Mouse (Mus musculus) embryo, embryonic 10 days (tissue): ENCODE data around the gene Cfap97d1.
"Not testable (repeated sequence)": the region's sequence is repeated elsewhere in the genome, so short reads cannot be mapped to it uniquely, and the experiment has no call there.

Experiments
- DNase-seq: peaks from one replicate; pipeline ENCODE4 v3.0.0-alpha.2; 2015; ENCODE audit warnings: low spot score

Cfap97d1 gene

GRCm38 (mm10) chr11:101974181-101974580 is 9.9 kb upstream of the Cfap97d1 start:
- no peak for DNase-seq

DNA sequence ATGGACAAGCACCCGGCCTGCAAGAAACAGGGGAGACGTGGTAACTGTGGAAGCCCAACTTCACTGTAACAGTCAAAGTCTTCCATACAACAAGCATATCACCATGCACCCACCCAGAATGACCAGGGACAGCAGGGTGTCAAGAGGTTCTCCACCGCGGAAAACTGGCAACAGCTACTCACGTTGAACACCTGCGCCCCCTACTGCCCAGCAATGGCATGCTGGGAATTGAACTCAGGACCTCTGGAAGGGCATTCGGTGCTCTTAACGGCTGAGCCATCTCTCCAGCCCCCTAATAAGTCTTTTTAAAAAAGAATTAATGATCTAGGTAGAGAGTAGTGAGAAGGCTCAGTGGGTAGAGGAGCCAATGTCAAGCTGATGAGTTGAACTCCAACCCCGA is 9.2 kb upstream of the Cfap97d1 start:
- peak; percentile 58 for DNase-seq

DNA sequence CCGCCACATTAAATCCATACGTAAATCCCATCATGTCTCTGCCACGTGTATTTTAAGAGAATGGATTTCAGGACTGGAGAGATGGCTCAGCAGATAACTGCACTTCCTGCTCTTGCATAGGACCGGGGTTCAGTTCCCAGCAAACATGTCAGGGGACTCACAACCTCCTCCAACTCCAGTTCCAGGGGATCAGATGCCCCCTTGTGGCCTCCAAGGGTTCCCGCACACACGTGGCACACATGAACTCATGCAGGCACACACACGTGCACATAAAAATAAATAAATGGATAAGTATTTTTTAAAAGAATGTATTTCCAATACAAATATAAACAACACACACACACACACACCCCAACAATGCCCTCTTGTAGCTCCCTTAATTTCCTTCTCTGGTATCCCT is 7.1 kb upstream of the Cfap97d1 start:
- no peak for DNase-seq

GRCm38 (mm10) chr11:101979140-101979539 is 4.9 kb upstream of the Cfap97d1 start:
- DNase-seq, result no peak

DNA sequence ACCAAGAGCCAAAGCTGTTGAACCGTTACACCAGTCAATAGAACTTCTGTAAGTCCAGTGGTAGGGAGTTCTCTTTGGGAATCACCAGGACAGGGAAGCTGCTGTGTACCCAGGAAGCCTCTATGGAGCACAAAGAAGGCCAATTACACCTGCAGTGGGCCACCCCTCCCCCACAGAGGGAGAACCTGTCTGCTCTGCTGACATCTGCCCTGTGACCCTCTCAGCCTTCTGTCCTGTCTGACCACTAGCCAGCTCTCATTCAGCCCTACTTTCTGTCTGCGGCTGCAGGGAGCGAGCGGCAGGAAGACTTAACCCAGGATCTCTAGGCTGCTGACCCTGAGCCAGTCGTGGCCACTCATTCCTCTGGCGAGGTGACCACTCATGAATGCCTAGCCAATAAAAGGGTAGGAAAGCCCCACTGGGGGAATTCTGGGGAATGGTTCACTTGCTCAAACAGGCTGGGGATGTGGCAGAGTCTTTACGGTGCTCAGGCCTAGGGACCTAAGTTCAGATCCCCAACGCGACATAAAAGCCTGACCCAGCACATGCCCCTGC is 3.4 kb upstream of the Cfap97d1 start:
- no peak for DNase-seq

- DNase-seq, result no peak
Measured at GRCm38 (mm10) chr11:101981850-101982249, 2.2 kb upstream of the Cfap97d1 start.

- no peak for DNase-seq
Measured at GRCm38 (mm10) chr11:101982981-101983411, 1.1 kb upstream of the Cfap97d1 start.

DNA sequence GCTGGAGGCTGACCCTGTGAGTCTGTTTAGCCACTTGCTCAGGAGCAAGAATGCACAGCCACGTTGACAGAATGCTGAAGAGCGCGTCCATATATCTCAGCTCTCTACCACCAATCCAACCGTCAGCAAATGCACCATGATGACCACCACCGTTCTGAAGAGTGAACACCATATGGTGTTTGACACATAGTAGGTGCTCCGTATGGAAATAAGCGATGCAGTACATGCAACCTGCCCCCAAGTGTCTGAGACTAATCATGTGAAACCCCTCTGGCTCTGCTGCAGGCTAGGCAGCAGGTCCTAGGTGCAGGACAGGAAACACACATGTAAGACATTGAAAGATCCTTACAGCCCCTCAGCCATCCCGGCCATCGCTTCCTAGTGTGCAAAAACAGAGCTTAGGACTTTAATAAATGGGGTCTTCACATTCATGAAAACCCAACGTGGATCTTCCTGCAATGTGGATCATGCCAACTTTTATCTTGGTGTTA is 603 bp upstream of the Cfap97d1 start:
- DNase-seq, result no peak

GRCm38 (mm10) chr11:101985450-101985849 is 1.4 kb downstream of the Cfap97d1 start:
- not testable (repeated sequence) for DNase-seq

- DNase-seq, result peak; percentile 96
Measured at GRCm38 (mm10) chr11:101985990-101986389, 1.9 kb downstream of the Cfap97d1 start.

DNA sequence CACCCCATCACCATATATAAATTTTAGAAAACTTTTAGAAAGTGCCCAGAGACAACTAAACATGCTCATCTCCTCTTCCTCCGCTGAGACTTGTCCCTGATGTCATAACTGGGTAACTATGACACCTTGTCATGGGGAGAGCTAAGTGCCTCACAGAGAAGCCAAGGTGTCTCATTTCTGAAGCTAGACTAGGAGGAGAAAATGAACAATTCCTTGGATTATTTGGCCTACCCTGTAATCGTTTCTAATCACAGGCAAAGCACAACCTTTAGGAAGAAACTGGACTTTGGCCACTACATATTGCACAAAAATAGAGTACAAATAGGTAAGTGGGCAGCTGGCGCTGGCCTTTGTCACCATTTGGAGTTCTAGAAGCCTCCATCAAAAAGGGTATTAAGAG is 2.8 kb downstream of the Cfap97d1 start, which contains the start of gene Dusp3:
TSS of gene Dusp3 (minus strand) at position 101 of the 400 bp plus-strand sequence.
- no peak for DNase-seq

GRCm38 (mm10) chr11:101990244-101990643 is 6.2 kb downstream of the Cfap97d1 start:
- no peak for DNase-seq

DNA sequence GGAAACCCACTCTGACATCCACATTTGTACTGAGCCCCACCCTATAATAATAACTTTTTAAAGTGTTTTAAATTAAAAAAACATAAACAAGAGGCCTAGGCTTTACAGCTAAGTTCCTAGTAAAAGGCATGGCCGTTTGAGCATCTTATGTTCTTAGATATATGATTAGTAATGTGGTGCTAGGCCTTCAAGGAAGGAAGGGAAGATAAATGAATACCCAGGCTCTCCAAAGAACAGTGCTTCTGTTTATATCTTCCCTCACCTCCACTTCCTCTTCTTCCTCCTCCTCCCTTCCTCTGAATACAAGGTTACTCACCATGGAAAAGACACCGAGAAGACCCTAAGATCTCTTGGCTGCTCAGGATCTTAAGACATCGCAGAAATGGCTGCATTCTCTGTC is 7.7 kb downstream of the Cfap97d1 start:
- no peak for DNase-seq

DNA sequence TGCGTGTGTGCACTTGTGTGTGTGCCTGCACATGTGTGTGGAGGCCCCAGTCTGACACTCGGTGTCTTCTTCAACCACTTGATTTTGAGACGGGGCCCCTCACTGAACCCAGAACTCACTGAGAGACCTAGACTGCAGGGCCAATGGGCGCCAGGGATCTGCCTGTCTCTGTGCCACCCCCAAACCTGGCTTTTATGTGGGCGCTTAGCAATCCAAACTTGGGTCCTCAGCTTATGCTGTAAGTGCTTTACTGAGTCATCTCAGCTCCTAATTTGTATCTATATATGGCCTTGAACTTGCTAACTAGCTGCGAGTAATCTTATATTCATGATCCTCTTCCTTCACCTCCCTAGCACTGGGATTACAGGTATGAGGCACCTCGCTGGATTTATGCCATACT is 8.3 kb downstream of the Cfap97d1 start:
- no peak for DNase-seq

GRCm38 (mm10) chr11:101994100-101994499 is 10.0 kb downstream of the Cfap97d1 start:
- no peak for DNase-seq

DNA sequence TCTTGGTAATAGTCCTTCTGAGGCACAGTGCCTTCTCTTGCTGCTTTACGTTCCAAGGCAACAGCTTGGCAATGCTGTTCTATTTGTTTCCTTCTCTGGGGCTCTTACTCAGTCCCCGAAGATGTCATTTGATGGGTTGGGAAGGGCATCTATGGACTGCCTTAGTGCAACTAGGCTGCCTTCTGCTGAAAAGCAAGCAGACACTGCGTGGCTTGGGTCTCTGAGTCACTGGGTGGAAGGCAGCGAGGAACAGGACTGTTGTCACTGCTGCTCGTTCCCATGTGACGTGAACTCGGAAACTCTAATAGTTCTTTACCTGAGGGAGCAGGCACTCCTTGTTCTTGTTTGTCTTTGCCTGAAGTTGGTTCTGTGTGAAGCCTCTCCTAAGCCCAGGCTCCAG is 11.9 kb downstream of the Cfap97d1 start:
- DNase-seq, result no peak

- no peak for DNase-seq
Measured at GRCm38 (mm10) chr11:101998258-101998657, 14.2 kb downstream of the Cfap97d1 start.

DNA sequence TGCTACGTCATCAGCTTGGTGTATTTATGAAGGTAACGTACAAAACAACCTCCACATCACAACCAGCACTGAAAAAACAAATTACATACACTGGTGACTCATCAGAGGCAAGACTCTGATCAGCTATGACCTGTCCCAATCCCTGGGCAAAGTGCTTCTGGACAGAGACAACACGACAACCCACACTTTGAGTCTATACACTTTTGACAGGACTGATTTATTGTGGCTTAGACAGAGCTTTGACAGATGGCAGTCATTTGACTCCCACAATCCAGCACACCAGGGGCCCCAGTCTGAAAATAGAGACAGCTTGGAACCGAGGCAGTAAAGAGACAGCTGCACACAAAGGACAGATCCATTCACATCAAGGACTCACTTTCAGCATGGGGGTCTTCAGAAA is 15.4 kb downstream of the Cfap97d1 start:
- peak; percentile 38 for DNase-seq

DNA sequence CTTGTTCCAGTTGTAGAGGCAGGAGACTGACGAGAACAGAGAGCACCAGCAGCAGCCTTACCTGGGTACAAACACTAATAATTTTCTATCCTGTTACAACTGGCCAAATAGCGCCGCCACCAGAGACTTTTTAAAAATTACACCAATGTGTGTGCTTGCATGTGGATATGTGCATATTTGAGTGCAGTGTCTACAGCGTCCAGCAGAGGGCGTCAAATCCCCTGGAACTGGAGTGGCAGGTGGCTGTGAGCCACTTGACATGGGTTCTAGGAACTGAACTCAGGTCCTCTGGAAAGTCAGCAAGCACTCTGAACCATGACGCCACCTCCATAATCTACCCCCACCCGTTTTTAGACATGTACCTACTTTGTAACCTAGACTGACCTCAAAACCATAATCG is 20.2 kb downstream of the Cfap97d1 start:
- no peak for DNase-seq

DNA sequence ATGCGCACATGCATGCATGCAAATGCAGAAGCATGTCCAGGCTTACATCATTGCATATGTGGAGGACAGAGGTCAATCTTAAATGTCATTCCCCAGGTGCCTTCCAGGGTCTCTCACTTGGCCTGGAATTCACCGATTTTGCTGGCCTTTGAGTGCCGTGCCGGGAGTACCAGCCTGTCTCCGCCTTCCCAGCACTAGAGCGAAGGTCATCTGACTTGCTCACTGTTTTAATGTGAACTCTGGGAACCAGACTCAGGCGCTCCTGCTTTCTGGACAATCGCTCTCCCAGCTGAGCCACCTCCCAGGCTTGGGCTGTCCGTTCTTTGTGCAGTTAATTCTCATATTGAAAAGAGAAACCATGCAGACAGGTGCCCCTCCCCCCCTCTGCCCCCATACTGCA is 22.2 kb downstream of the Cfap97d1 start:
- DNase-seq, result no peak

- DNase-seq, result no peak
Measured at GRCm38 (mm10) chr11:102006688-102007087, 22.6 kb downstream of the Cfap97d1 start.

DNA sequence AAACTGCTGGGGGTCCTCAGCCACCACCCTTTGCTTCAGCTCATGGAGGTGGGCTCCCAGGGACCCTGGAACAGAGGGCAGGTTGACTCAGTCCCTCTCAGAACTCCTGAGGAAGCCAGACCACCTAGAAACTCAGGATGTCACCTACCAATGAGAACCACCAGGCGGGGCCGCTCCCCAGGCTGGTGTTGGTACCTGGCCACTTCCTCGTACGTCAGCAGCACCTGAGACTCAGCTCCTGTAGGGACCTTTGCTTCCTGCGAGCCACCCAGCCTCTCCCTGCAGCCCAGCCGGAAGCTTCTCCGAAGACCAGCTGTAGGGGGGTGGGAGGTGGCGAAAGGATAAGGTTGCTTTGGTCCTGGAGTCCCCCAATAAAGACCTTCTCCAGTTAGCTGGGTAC is 24.3 kb downstream of the Cfap97d1 start:
- DNase-seq, result no peak

DNA sequence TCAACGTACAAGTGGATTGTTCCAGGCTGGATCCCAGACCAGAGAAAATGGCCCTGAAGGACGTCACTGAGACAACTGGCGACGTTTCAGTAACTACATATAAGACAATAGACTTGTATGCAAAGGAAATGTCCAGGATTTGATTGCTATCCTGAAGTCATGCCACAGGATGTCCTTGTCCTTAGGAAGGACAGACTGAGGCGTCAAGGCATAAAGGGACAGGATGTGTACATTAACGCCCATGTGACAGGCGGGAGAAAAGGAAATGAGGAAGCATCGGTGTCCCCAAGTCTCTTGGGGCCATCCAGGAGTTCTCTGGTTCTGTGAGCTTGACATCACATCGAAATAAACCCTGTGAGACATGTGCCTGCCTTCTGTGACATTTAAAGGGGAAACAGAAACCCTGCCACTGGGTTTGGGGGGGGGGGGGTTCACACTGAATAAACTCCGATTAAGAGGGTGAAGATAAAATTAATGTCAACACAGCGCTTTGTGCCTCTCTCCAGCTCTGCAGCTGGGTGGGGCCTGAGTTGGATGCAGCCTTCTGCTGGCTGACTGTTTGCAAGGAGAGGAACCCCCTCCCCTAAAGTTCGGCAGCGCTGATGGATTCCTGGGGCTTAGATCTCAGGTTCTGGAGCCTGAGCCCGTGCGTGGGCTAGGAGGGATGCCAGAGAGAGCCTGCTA is 25.0 kb downstream of the Cfap97d1 start:
- no peak for DNase-seq

GRCm38 (mm10) chr11:102010140-102010539 is 26.1 kb downstream of the Cfap97d1 start:
- DNase-seq, result peak; percentile 17
